Mouse (Mus musculus): ENCODE data around the gene Twsg1. TPM values are rescaled to one million over a fixed set of nuclear protein-coding genes. Genes with fewer than 3 reads are reported as not detected.

Twsg1 gene
- polyA plus RNA-seq (2017; shearing (Covaris generic)): 81.8 TPM

DNA sequence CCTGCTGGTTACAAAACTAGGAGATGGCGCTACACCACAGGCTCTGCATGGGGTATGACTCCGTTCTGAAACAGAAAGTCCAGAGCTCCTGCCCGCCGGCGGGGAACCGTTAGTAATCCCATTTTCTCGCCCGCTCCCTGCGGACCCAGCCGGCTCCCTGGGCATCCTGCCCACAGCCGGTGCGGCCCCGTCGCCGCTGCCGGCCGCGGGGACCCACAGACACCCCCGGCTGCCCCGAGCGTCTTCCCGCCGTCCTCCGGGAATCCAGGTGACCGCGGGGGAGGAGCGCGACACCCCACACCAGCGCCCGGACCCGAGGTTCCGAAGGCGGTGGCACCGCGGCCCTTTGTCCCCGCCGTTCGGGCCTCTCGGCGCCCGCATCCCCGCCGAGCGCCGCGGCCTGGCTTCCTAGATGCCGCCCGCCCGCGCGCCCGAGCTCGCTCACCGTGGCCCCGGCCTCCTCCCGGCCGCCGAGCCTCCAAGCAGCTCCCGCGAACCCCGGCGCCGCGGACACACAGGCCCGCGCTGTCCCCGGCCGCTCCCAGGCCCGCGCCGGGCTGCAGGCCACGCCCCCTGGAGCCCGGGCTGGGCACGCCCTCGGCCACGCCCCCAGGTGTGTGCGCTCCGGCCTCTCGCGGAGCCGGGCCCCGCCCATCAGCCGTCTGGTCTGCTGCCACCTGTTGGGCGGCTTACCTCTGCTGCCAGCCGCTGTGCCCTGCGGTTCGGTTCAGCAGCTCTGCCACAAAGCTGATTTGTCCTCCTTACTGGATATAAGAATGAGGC lies at the start of gene Twsg1:
Twsg1 (minus strand) TSS at position 605 of the 783 bp plus-strand sequence.

DNA sequence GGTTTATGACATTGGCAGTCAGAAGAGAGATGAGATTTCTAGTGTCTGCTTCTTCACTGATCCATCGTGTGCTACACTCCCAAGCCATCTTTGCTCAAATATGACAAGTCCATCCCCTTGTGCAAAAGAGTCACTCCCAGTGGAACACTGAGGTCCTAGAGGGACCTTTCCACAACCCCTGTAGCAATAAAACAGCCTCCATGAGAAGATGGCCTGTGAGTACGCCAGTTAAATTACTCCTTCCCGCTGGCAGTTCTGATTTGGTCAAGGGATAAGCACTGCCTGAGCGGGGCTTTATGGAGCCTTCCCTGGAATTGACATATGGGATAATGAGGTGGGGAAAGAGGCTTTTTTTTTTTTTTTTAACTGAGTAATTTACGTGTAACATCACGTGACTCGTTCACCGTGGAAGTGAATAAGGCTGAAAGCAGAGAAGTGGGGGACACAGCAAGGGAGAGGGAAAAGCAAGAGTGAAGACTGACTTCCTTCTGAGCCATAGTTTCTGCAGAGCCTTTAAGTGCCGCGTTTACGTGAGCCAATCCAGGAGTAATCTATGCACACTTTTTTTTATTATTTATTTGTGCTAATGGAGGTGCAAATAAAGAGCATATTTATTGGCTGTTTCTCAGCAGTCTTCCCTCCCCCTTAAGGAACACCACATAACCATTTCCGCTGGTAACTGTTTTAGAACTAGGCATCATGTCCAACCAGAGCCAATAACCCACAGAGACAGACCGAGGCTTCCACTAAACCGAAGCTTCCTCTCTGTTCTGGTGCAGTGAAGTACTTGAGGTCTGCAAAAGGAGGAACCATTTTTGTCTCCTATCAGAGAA lies 65.1 kb downstream of the Twsg1 start, which contains the start of gene Ralbp1:
Ralbp1 (minus strand) TSS at position 102 of the 833 bp plus-strand sequence.

Other genes starting within 250 kb of the Twsg1 start
- gene Rab31, start 178.5 kb downstream of the Twsg1 start, polyA plus RNA-seq (2017; shearing (Covaris generic)): 4.6 TPM
- 28.9 TPM for gene Ppp4r1, start 168.7 kb downstream of the Twsg1 start, polyA plus RNA-seq (2017; shearing (Covaris generic))
- gene Ralbp1, start 65.4 kb downstream of the Twsg1 start, polyA plus RNA-seq (2017; shearing (Covaris generic)): 86.7 TPM
- gene Ankrd12, start 125.9 kb upstream of the Twsg1 start, polyA plus RNA-seq (2017; shearing (Covaris generic)): 226 TPM
- 231 TPM for gene Ndufv2, start 150.3 kb upstream of the Twsg1 start, polyA plus RNA-seq (2017; shearing (Covaris generic))
- 10.7 TPM for gene Washc1, start 160.3 kb upstream of the Twsg1 start, polyA plus RNA-seq (2017; shearing (Covaris generic))
- gene Ddx11, start 172.3 kb upstream of the Twsg1 start, polyA plus RNA-seq (2017; shearing (Covaris generic)): 41.2 TPM